Mouse (Mus musculus) frontal cortex, postnatal 25 days (tissue): ENCODE results near the gene Car4.

Source experiments
- DNase-seq, 2 experiments: peaks; one replicate each; pipeline ENCODE4 v3.0.0; 2022; ENCODE audit warnings: low spot score in 2 of 2

Gene Car4

GRCm38 (mm10) chr11:85003566-85003965 is 46.0 kb downstream of the Car4 start:
- no peak for DNase-seq

GRCm38 (mm10) chr11:85013121-85013520 is 55.5 kb downstream of the Car4 start:
- no peak for DNase-seq
